Mouse (Mus musculus) splenic B cell, adult 2 months (primary cell): ENCODE data around the gene Spata2.
A peak's percentile ranks its signal among the peaks of the same experiment; 100 is the strongest.

ENCODE experiments used
- DNase-seq: peaks from one replicate; pipeline ENCODE4 v3.0.0-alpha.2; 2011; ENCODE audit warnings: low read depth, low spot score
- H3K27me3 ChIP-seq: 2 replicates; pipeline ENCODE4 v1.6.1; 2012; ENCODE audit warnings: mild to moderate bottlenecking, low read length, moderate library complexity, mixed read lengths; ENCODE audit not compliant: control insufficient read depth, poor library complexity, insufficient read depth, severe bottlenecking
- H3K36me3 ChIP-seq: 2 replicates; pipeline ENCODE4 v1.6.1; 2012; ENCODE audit warnings: mild to moderate bottlenecking, low read length, moderate library complexity, mixed read lengths; ENCODE audit not compliant: control insufficient read depth, poor library complexity, insufficient read depth, severe bottlenecking

Spata2 gene

DNA sequence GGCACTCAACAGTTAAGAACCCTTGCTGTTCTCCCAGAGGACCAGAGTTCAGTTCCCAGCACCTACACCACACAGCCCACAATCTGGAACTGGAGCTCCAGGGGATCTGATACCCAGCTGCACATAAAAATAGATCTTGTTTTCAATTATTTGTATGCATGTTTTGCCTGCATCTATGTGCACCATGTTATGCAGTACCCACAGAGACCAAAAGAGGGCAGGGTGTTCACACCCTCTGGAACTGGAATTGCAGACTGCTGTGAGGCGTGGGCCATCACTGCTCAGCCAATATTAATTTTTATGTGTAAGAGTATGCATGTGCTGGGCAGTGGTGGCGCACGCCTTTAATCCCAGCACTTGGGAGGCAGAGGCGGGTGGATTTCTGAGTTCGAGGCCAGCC is 4.6 kb upstream of the Spata2 start:
- no peaks in the 10 kb centered on the region for H3K36me3 ChIP-seq
- H3K27me3 ChIP-seq = no peaks in the 10 kb centered on the region

GRCm38 (mm10) chr2:167496437-167496836 is 3.8 kb upstream of the Spata2 start:
- peak; percentile 46 for DNase-seq
- no peaks in the 10 kb centered on the region for H3K27me3 ChIP-seq
- no peaks in the 10 kb centered on the region for H3K36me3 ChIP-seq

More for the DNA sequence above, 4.6 kb upstream of the Spata2 start:
- DNase-seq = peak; percentile 84

DNA sequence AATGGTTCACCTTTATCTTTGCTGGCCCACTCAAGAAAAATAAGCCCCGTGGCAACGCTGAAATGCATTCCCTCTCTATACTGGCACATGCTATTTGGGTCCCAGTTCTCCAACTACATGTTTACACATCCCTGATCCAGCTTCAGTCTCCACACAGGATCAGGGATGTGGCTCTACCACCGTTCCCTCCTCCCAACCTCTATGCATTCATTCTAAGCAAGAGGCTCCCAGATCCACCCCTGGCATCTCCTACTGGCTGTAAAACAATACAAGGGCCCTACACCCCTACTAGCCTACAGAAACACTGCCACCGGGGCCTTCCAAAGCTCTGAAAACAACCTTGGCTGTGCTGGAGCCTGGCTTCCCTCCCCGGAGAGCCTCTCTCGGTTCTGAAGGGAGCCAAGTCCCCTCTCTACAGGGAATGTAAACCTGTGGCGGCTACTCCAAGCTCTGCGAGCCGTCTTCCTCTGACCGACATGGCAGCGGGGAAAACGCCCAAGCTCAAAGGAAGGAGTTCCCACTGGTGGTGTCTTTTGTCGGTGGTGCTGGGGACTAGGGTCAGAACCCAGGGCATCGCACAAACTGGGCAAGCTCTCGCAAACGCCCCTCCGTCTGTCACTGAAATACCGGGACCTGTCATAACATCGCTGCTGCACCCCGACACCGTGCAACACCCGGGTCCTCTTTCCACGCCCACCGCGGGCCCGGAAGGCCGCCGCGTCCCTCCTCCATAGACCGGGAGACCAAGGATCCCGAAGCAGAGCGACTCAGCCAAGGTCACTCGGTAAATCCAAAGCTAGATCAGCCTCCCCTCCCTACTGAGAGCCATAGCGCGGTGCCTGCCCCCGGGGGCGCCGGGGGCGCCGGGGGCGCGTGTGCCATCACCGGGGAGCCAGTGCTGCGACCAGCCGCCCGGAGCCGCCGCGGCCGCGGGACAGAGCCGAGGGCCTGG is 654 bp downstream of the Spata2 start, which contains the start of gene Rnf114:
Gene Rnf114, plus strand, starts transcription at position 889 of the 952 bp plus-strand sequence.
- DNase-seq = peak; percentile 43
- no peaks in the 10 kb centered on the region for H3K27me3 ChIP-seq
- no peaks in the 10 kb centered on the region for H3K36me3 ChIP-seq

DNA sequence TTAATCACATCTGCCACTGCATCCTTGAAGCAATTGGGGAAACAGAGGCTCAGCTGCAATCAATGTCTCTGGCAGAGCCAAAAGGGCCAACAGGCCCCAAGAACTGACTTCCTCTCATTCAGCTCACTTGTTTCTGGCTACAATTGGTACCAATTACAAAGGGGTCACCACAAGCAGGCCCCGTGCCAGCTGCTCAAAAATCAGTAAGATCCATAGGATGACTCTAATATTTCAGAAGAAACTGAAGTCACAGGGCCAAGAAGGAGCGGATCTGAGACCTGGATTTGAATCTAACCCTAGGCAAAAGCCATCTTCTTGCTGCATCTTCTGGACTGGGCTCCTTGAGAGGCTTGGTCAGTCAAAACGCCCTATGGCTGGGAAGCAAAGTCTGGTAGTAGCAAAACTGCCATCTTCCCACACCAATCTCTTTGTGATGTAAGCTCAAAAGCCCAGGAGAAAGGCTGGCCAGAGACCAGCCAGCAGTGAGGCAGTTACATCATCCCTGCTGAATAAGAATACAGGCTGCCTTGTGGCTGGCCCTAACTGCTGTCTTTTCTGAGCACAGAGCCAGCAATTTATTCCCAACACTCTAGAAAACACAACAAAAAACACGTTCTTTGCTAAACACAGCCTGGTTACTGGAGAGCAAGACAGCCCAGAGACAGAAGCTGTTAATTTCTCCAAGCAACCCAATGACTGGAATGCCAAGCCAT is 1.7 kb downstream of the Spata2 start:
- H3K27me3 ChIP-seq = no peaks in the 10 kb centered on the region
- no peak for DNase-seq
- no peaks in the 10 kb centered on the region for H3K36me3 ChIP-seq

- DNase-seq = no peak
- H3K36me3 ChIP-seq = peaks cover 4% of the 10 kb centered on the region
- H3K27me3 ChIP-seq = no peaks in the 10 kb centered on the region
Measured at GRCm38 (mm10) chr2:167487994-167488393, 4.7 kb downstream of the Spata2 start.

GRCm38 (mm10) chr2:167487551-167487950 is 5.1 kb downstream of the Spata2 start:
- no peak for DNase-seq
- H3K36me3 ChIP-seq = peaks cover 7% of the 10 kb centered on the region
- no peaks in the 10 kb centered on the region for H3K27me3 ChIP-seq

GRCm38 (mm10) chr2:167486573-167486972 is 6.1 kb downstream of the Spata2 start:
- H3K27me3 ChIP-seq = no peaks in the 10 kb centered on the region
- DNase-seq = no peak
- H3K36me3 ChIP-seq = peaks cover 9% of the 10 kb centered on the region

- peaks cover 9% of the 10 kb centered on the region for H3K36me3 ChIP-seq
- H3K27me3 ChIP-seq = no peaks in the 10 kb centered on the region
- no peak for DNase-seq
Measured at GRCm38 (mm10) chr2:167485501-167486377, 6.9 kb downstream of the Spata2 start.

GRCm38 (mm10) chr2:167484932-167485331 is 7.8 kb downstream of the Spata2 start:
- H3K27me3 ChIP-seq = no peaks in the 10 kb centered on the region
- H3K36me3 ChIP-seq = peaks cover 9% of the 10 kb centered on the region
- no peak for DNase-seq

GRCm38 (mm10) chr2:167483827-167484410 is 8.8 kb downstream of the Spata2 start:
- H3K36me3 ChIP-seq = peaks cover 9% of the 10 kb centered on the region
- no peak for DNase-seq
- no peaks in the 10 kb centered on the region for H3K27me3 ChIP-seq

DNA sequence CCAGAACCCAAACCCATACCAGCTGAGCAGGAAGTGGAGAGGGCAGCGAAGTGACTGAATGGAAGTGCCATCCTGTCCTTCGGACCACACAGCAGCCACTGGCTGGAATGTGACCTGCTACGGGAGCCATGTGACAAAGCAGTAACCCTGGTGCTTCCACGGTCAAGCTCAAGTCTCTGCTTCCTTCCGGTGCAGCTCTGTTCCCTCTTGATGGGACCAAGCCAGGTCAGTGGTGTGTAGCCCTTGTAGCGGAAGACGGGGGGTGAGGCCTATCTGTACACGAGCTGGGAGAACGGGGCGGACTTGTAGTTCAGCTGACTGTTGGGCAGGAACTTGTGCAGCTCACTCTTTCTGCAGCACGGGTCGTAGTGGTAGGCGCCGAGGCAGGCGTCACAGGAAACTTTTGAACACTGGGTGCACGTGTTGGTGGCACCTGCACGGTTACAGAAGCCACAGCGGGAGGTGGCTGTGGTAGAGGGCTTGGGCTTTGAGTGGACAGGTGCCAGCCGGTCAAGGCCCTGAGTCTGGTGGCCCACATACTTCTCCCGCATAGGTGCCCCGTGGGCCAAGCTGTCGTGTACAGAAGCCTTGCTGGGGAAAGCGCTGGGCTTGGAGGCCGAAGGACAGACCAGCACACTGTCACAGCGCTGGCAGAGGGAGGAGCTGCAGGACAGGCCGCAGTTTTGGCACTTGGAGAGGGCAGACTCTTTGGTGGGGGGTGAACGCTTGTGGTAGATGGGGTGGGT is 9.4 kb downstream of the Spata2 start:
- no peak for DNase-seq
- Histone ChIP-seq H3K36me3 (peaks cover 9% of the 10 kb centered on the region), H3K27me3 (no peaks in the 10 kb centered on the region)

- Histone ChIP-seq H3K27me3 (no peaks in the 10 kb centered on the region), H3K36me3 (peaks cover 9% of the 10 kb centered on the region)
- DNase-seq = no peak
Measured at GRCm38 (mm10) chr2:167482681-167483080, 10.0 kb downstream of the Spata2 start.

- Histone ChIP-seq H3K27me3 (no peaks in the 10 kb centered on the region), H3K36me3 (peaks cover 9% of the 10 kb centered on the region)
- DNase-seq = no peak
Measured at GRCm38 (mm10) chr2:167479501-167479900, 13.2 kb downstream of the Spata2 start.
